Mouse (Mus musculus) embryonic fibroblast, embryonic 13.5 days (primary cell): ENCODE results near the gene Kctd4. TPM values are rescaled to one million over a fixed set of nuclear protein-coding genes. Genes with fewer than 3 reads are reported as not detected.
A peak's percentile ranks its signal among the peaks of the same experiment; 100 is the strongest.

Experiments used
- H3K27ac ChIP-seq: 2 replicates; pipeline ENCODE4 v1.5.1; 2012; ENCODE audit warnings: low read length, control low read depth, inconsistent platforms; ENCODE audit not compliant: insufficient read depth
- H3K4me1 ChIP-seq: 2 replicates; pipeline ENCODE4 v1.6.1; 2011; ENCODE audit warnings: low read length; ENCODE audit not compliant: control insufficient read depth, insufficient read depth
- H3K4me3 ChIP-seq: 2 replicates; pipeline ENCODE4 v1.5.1; 2011; ENCODE audit warnings: mild to moderate bottlenecking, control low read depth, low read length; ENCODE audit not compliant: insufficient read depth
- CTCF ChIP-seq: IDR thresholded peaks from 2 replicates; pipeline ENCODE4 v1.5.1; 2011; ENCODE audit warnings: mild to moderate bottlenecking, control low read depth, low read length, moderate library complexity, borderline replicate concordance; ENCODE audit not compliant: insufficient read depth
- POLR2A ChIP-seq: IDR thresholded peaks from 2 replicates; pipeline ENCODE4 v1.6.1; 2011; ENCODE audit warnings: low read depth, mild to moderate bottlenecking, control low read depth, low read length, moderate library complexity
- polyA plus RNA-seq: library from polyadenylated mRNA; stranded (reverse); fragments of >200 nt; gene quantifications from 2 replicates; pipeline ENCODE4 v1.2.4, GENCODE M21; 2011; ENCODE audit warnings: low read depth; ENCODE audit not compliant: missing spikeins, insufficient read length

Kctd4 gene
- polyA plus RNA-seq, 1 experiment: not detected

DNA sequence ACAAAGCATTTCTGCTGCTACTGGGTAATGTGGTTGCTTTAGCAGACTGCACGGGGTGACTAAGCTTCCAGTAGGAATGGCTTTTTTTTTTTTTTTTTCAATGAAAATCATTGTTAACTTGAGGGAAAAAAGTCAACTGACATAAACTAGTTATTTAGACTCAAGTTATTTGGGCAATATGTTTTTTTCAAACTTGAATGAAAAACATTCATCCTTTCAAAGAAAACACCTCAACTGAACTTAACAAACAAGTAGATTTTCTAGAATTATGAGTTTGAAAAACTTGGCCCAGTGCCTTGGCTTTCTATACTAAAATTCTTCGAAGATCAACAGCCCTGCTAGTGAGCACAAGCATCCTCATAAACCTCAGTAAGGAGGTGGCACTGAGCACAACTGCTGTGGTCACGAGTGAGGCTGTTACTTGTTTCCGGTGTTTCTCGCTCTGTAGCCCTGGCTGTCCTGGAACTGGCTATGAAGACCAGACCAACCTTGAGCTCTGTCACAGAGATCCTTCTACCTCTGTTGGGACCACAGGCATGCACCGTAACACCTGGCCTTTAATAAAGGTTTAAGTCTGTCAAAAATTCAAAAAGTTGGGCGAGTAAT, 32.2 kb downstream of the Kctd4 start:
- Histone ChIP-seq H3K4me1 (peaks cover 6% of the 10 kb centered on the region; the same call in 1 of the 2 replicates), H3K4me3 (no peak overlapping the region), H3K27ac (peak overlapping the region; percentile 7)
- no peak for TF ChIP-seq CTCF
- TF ChIP-seq POLR2A: no peak

DNA sequence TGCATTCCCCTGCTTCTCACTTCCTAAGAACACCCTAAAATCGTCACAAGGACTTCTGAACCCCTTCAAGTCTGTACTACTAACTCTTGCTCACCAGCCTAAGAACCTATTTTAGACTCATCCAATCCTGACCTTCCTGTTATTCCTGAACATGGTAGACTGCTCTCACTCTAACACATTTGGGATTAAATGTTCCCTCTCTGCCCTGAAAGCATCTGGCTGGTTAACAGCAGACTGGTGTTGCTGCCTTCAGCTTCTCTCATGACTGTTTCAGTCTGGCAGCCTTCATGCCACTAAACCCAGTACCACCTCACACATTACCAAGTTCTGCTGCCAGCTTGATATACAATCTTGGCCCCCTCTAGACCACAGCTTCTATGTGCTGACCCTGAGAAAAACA, 34.4 kb downstream of the Kctd4 start:
- H3K4me3 ChIP-seq: no peak overlapping the region
- no peak for TF ChIP-seq POLR2A
- no peak for TF ChIP-seq CTCF
- H3K27ac ChIP-seq: no peak overlapping the region
- H3K4me1 ChIP-seq: peaks cover 6% of the 10 kb centered on the region; the same call in 1 of the 2 replicates

DNA sequence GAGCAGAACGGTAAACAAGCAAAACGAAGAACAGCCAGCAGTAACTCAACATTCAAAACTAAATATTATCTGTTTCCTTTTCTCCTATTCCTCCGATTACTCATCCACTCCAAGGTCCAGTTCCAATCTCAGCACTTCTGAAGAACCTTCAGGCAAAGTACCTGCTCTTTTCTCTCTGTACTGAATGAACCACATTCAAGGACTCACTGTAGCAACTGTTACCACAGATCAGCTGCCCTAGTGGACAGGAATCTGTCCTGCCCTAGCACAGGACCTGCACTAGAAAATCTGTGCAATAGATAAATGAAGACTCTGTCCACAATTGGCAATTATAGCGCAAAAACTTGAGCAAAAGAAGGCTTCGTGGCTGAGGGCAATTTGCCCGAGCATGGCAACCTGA, 36.1 kb downstream of the Kctd4 start:
- no peak overlapping the region for H3K27ac ChIP-seq
- TF ChIP-seq POLR2A (no peak), CTCF (no peak)
- H3K4me3 ChIP-seq: no peak overlapping the region
- H3K4me1 ChIP-seq: 0 out of 2 replicates have a peak, but pooled peaks cover 2% of the 10 kb centered on the region

DNA sequence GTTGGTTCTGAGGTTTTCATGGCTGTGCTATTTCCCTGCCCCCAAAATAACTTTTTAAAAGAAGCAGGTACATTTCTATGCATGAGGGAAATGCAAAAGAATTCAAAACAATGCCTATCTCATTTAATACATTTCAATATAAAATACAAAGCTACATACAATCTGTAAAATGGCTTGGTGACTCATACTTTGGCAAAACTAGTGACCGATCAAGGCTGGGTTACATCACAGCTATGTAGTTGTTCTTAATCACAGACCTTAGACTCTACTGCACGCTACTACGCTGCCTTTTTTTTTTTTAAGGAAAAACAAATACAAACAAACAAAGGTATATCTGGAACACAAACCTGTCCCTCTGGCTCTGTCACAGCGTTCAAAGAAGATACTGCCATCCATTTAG, 37.6 kb downstream of the Kctd4 start:
- TF ChIP-seq CTCF (no peak), POLR2A (no peak)
- no peaks in the 10 kb centered on the region for H3K4me1 ChIP-seq
- no peak overlapping the region for H3K4me3 ChIP-seq
- H3K27ac ChIP-seq: no peak overlapping the region

DNA sequence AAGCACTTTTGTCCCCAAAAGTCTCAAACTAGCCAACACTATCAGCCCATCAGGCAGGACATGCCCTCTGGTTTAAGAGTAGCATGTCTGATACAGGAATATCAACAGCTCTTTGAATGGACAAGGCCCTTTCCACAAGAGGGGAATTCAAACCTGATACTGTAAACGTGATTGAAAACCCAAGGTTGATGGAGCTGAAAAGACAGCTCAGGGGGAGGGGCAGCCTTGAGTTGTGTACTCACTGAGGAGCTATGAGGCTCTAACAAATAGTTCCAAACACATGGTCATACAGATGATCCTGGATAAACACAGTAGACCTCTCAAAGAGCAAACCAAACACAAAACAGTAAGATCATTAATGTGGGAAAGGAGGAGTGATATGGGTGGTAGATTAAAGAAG, 43.3 kb downstream of the Kctd4 start:
- Histone ChIP-seq H3K4me3 (no peak overlapping the region), H3K27ac (no peak overlapping the region), H3K4me1 (no peaks in the 10 kb centered on the region)
- TF ChIP-seq POLR2A: no peak
- no peak for TF ChIP-seq CTCF

DNA sequence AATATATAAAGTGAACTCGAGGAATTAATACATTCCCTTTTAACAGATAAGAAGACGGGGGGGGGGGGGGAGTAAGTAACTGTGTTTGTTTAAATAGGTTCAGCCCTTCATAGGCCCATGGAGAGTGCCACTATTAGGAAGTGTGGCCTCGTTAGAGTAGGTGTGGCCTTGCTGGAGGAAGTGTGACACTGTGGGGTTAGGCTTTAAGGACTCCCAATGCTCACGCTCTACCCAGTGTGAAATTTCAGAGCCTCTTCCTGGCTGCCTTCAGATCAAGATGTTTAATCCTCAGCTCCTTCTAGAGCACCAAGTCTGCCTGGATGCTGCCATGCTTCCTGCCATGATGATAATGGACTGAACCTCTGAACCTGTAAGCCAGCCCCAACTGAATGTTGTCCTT, 47.0 kb downstream of the Kctd4 start:
- no peak overlapping the region for H3K27ac ChIP-seq
- H3K4me1 ChIP-seq: no peaks in the 10 kb centered on the region
- no peak for TF ChIP-seq CTCF
- no peak for TF ChIP-seq POLR2A
- H3K4me3 ChIP-seq: no peak overlapping the region

DNA sequence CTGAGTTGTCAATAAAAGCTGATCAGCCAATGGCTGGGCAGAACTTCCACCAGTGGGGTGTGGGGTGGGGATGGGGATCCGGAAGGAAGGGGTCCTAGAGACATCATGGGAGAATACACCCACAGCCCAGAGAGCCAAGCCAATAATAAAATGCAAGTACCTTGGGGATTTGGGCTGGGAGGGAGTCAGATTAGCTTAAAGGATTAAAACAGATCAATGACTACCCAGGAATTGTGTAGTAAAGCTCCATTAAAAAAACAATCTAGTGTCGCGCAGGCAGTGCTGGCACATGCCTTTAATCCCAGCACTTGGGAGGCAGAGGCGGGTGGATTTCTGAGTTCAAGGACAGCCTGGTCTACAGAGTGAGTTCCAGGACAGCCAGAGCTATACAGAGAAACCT, 50.2 kb downstream of the Kctd4 start:
- Histone ChIP-seq H3K4me1 (no peaks in the 10 kb centered on the region), H3K27ac (no peak overlapping the region), H3K4me3 (no peak overlapping the region)
- no peak for TF ChIP-seq CTCF
- no peak for TF ChIP-seq POLR2A

DNA sequence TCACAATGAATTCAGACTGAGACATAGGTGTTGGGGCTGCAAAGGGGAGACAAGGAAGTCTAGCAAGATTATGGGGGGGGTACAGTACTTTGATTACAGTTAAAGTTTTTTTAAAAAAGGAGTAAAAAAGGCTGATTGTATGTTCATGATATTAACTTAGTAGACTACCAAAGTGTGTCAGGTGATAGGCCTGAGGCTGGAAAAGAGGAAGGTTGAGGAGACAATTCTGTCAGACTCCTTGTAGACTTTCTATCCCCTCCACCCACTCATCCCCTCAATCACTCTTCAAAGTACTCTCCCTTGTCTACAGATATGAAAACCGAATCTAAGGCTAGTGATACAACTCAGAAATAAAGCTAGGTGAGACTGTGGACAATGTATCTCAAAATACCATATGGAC, 53.4 kb downstream of the Kctd4 start:
- TF ChIP-seq CTCF (no peak), POLR2A (no peak)
- Histone ChIP-seq H3K4me3 (no peak overlapping the region), H3K27ac (no peak overlapping the region), H3K4me1 (no peaks in the 10 kb centered on the region)

DNA sequence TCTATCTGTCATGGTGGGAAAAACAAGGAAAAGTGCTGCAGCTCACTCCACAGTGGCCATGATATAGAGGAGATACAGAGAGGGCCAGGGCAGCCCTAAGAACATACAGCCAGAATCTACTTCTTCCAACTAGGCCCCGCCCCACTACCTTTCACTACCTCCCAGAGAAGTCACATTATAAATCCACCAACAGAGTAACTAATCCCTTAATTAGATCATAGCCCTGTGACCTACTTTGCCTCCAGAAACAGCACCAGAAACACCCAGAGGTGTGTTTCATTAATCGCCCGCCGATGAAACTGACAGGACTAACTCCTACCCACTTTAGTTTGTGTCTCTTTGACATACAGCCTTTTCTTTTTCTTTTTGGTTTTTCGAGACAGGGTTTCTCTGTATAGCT, 54.4 kb downstream of the Kctd4 start:
- Histone ChIP-seq H3K4me1 (no peaks in the 10 kb centered on the region), H3K27ac (no peak overlapping the region), H3K4me3 (peak overlapping the region; percentile 77)
- TF ChIP-seq CTCF (no peak), POLR2A (no peak)

DNA sequence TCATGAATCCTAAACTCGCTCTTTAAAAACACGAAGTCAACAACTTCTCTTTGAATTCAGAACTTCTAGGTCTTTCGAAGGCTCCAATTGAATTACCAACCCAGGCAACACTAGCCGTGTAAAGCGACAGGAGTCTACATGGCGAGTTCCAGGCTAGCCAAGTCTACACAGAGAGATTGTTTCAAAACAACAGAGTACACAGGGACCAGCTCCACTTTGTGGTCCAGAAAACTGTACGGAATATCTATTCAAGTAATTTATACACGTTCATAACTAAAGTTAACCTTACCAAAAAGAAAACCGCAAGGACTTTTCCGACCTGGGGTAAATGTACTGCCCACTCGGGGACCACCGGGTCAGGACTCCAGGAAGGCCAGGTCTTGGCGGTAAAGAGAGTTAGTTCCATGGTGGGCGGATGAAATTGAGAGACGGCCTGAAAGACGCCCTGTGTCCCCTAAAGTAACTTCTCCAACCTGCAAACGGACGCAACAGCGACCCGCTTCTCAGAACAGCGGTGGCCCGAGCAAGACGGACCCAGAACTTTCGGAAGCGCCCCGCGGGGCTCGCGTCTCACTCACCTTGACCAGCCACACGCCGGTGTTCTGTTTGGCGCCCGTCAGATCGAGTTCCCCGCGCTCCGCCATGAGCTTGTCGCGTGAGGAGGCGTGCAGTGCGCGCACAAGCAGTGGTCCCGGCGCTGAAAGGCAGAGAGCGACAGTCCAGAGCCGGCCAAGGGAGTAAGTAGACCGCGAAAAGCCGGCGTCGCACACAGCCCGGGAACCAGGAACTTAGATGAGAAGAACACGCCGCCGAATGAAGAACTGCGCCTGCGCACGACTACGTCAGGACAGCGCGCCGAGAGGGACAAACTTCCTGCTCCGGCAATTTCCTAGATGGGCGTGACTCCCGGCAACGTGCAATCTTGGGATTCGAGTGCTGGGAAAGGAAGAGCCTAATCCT, 55.6 kb downstream of the Kctd4 start, which contains the start of gene Gtf2f2:
Gene Gtf2f2 (minus strand): TSS at position 764 of the 960 bp plus-strand sequence.
- Histone ChIP-seq H3K4me3 (peak within 1 kb of the TSS; percentile 77), H3K4me1 (no peaks in the 10 kb centered on the region), H3K27ac (no peak within 1 kb of the TSS)
- TF ChIP-seq POLR2A: peak; percentile 42; the same call in 1 of the 2 replicates
- no peak for TF ChIP-seq CTCF
